Mouse (Mus musculus): ENCODE results near the gene Gpr146. TPM values are rescaled to one million over a fixed set of nuclear protein-coding genes. Genes with fewer than 3 reads are reported as not detected.
"Not testable (repeated sequence)": the region's sequence is repeated elsewhere in the genome, so short reads cannot be mapped to it uniquely, and the experiment has no call there.

Gene Gpr146
- polyA plus RNA-seq (2016; fragmentation: Nextera tagmentation; extraction: Ambion mirVana), result 1.2 and 1.4 TPM in 2 replicates

- Histone ChIP-seq H3K4me3 (replicated peaks) (no peak within 1 kb of the TSS), H3K36me3 (replicated peaks) (no peaks in the 10 kb centered on the region; the same call in 1 of the 2 replicates), H3K27ac (0 out of 2 replicates have a peak within 1 kb of the TSS, but pooled peaks have one; percentile 42), H3K4me2 (no peak within 1 kb of the TSS), H3K9me3 (no peaks in the 10 kb centered on the region), H3K4me1 (peaks cover 14% of the 10 kb centered on the region), H3K27me3 (peaks cover 7% of the 10 kb centered on the region; the same call in 1 of the 2 replicates), H3K9ac (no peak within 1 kb of the TSS)
- ATAC-seq (ENCODE audit: low FRiP score), result no peak
- WGBS, result 88% methylated on average over 18 of the region's 18 CpGs
Observed at GRCm38 (mm10) chr5:139377468-139378270, at the start of gene Gpr146. Gpr146 (plus strand) TSS chr5:139377697.

- no peaks in the 10 kb centered on the region for H3K9me3 ChIP-seq
- H3K4me3 ChIP-seq (replicated peaks), result no peak overlapping the region
- H3K36me3 ChIP-seq (replicated peaks), result peaks cover 12% of the 10 kb centered on the region
- no peak overlapping the region for H3K9ac ChIP-seq
- peaks cover 34% of the 10 kb centered on the region for H3K27me3 ChIP-seq
- ATAC-seq (ENCODE audit: low FRiP score), result no peak
- no peak overlapping the region for H3K27ac ChIP-seq
- peaks cover 1% of the 10 kb centered on the region; the same call in 1 of the 2 replicates for H3K4me1 ChIP-seq
- 70% methylated on average over 7 of the region's 7 CpGs for WGBS
- no peak overlapping the region for H3K4me2 ChIP-seq
Observed at GRCm38 (mm10) chr5:139330766-139331165, 46.7 kb upstream of the Gpr146 start.

- ATAC-seq (ENCODE audit: low FRiP score), result peak; percentile 9; the same call in 1 of the 2 replicates
- no peaks in the 10 kb centered on the region for H3K4me1 ChIP-seq
- H3K36me3 ChIP-seq (replicated peaks), result peaks cover 22% of the 10 kb centered on the region
- no peaks in the 10 kb centered on the region for H3K9me3 ChIP-seq
- no peak overlapping the region for H3K4me3 ChIP-seq (replicated peaks)
- no peak overlapping the region for H3K4me2 ChIP-seq
- no peak overlapping the region for H3K27ac ChIP-seq
- H3K9ac ChIP-seq, result no peak overlapping the region
- WGBS, result 25% methylated on average over 8 of the region's 8 CpGs
- peaks cover 25% of the 10 kb centered on the region for H3K27me3 ChIP-seq
Observed at GRCm38 (mm10) chr5:139331742-139332141, 45.8 kb upstream of the Gpr146 start.

- H3K4me1 ChIP-seq, result no peaks in the 10 kb centered on the region
- 83% methylated on average over 8 of the region's 8 CpGs for WGBS
- no peaks in the 10 kb centered on the region for H3K9me3 ChIP-seq
- H3K9ac ChIP-seq, result no peak overlapping the region
- H3K4me3 ChIP-seq (replicated peaks), result no peak overlapping the region
- ATAC-seq (ENCODE audit: low FRiP score), result no peak
- H3K27me3 ChIP-seq, result peaks cover 15% of the 10 kb centered on the region; the same call in 1 of the 2 replicates
- no peak overlapping the region for H3K4me2 ChIP-seq
- peaks cover 32% of the 10 kb centered on the region for H3K36me3 ChIP-seq (replicated peaks)
- no peak overlapping the region for H3K27ac ChIP-seq
Observed at GRCm38 (mm10) chr5:139332590-139333272, 44.8 kb upstream of the Gpr146 start.

- no peak overlapping the region for H3K9ac ChIP-seq
- H3K4me3 ChIP-seq (replicated peaks), result no peak overlapping the region
- WGBS, result 86% methylated on average over 16 of the region's 16 CpGs
- ATAC-seq (ENCODE audit: low FRiP score), result no peak
- peaks cover 39% of the 10 kb centered on the region for H3K36me3 ChIP-seq (replicated peaks)
- H3K27ac ChIP-seq, result no peak overlapping the region
- H3K9me3 ChIP-seq, result no peaks in the 10 kb centered on the region
- no peak overlapping the region for H3K4me2 ChIP-seq
- peaks cover 12% of the 10 kb centered on the region; the same call in 1 of the 2 replicates for H3K27me3 ChIP-seq
- no peaks in the 10 kb centered on the region for H3K4me1 ChIP-seq
Observed at GRCm38 (mm10) chr5:139333301-139334013, 44.0 kb upstream of the Gpr146 start.

- H3K4me3 ChIP-seq (replicated peaks); H3K4me1 ChIP-seq; ATAC-seq (ENCODE audit: low FRiP score); H3K27ac ChIP-seq; H3K9me3 ChIP-seq; H3K4me2 ChIP-seq; H3K27me3 ChIP-seq; H3K9ac ChIP-seq: not testable (repeated sequence)
- peaks cover 49% of the 10 kb centered on the region for H3K36me3 ChIP-seq (replicated peaks)
- WGBS, result 89% methylated on average over 10 of the region's 10 CpGs
Observed at GRCm38 (mm10) chr5:139334394-139334793, 43.1 kb upstream of the Gpr146 start.

- no peak overlapping the region for H3K9ac ChIP-seq
- H3K4me2 ChIP-seq, result no peak overlapping the region
- H3K27ac ChIP-seq, result no peak overlapping the region
- ATAC-seq (ENCODE audit: low FRiP score), result 0 out of 2 replicates have a peak, but pooled peaks have one; percentile 42
- no peak overlapping the region for H3K4me3 ChIP-seq (replicated peaks)
- H3K27me3 ChIP-seq, result peaks cover 4% of the 10 kb centered on the region; the same call in 1 of the 2 replicates
- peaks cover 61% of the 10 kb centered on the region for H3K36me3 ChIP-seq (replicated peaks)
- H3K4me1 ChIP-seq, result no peaks in the 10 kb centered on the region
- H3K9me3 ChIP-seq, result no peaks in the 10 kb centered on the region
- WGBS, result 88% methylated on average over 4 of the region's 4 CpGs
Observed at GRCm38 (mm10) chr5:139335634-139336033, 41.9 kb upstream of the Gpr146 start.

- Histone ChIP-seq H3K9me3 (no peaks in the 10 kb centered on the region), H3K27me3 (no peaks in the 10 kb centered on the region), H3K4me2 (no peak overlapping the region), H3K9ac (no peak overlapping the region), H3K27ac (no peak overlapping the region), H3K36me3 (replicated peaks) (peaks cover 79% of the 10 kb centered on the region), H3K4me1 (no peaks in the 10 kb centered on the region; the same call in 1 of the 2 replicates), H3K4me3 (replicated peaks) (no peak overlapping the region)
- ATAC-seq (ENCODE audit: low FRiP score), result no peak
- WGBS, result 82% methylated on average over 13 of the region's 13 CpGs
Observed at GRCm38 (mm10) chr5:139337826-139338370, 39.6 kb upstream of the Gpr146 start.

- Histone ChIP-seq H3K4me3 (replicated peaks) (no peak overlapping the region), H3K9ac (no peak overlapping the region), H3K36me3 (replicated peaks) (peaks cover 79% of the 10 kb centered on the region), H3K27ac (no peak overlapping the region), H3K4me1 (peaks cover under 1% of the 10 kb centered on the region; the same call in 1 of the 2 replicates), H3K9me3 (no peaks in the 10 kb centered on the region), H3K27me3 (no peaks in the 10 kb centered on the region), H3K4me2 (no peak overlapping the region)
- whole genome bisulfite sequencing, result 91% methylated on average over 3 of the region's 3 CpGs
- no peak for ATAC-seq (ENCODE audit: low FRiP score)
Observed at GRCm38 (mm10) chr5:139338403-139338802, 39.1 kb upstream of the Gpr146 start.

GRCm38 (mm10) chr5:139338891-139339290, 38.6 kb upstream of the Gpr146 start:
- H3K9me3 ChIP-seq, result no peaks in the 10 kb centered on the region
- WGBS, result 87% methylated on average over 11 of the region's 11 CpGs
- H3K4me1 ChIP-seq, result peaks cover 5% of the 10 kb centered on the region
- no peaks in the 10 kb centered on the region for H3K27me3 ChIP-seq
- no peak overlapping the region for H3K27ac ChIP-seq
- no peak overlapping the region for H3K4me3 ChIP-seq (replicated peaks)
- no peak for ATAC-seq (ENCODE audit: low FRiP score)
- peaks cover 79% of the 10 kb centered on the region for H3K36me3 ChIP-seq (replicated peaks)
- no peak overlapping the region for H3K9ac ChIP-seq
- no peak overlapping the region for H3K4me2 ChIP-seq

GRCm38 (mm10) chr5:139344021-139344686, 33.3 kb upstream of the Gpr146 start:
- WGBS, result 7% methylated on average over 12 of the region's 12 CpGs
- Histone ChIP-seq H3K9ac (peak overlapping the region; percentile 85), H3K27ac (peak overlapping the region; percentile 78; the same call in 1 of the 2 replicates), H3K36me3 (replicated peaks) (peaks cover 32% of the 10 kb centered on the region), H3K4me2 (peak overlapping the region; percentile 96), H3K9me3 (no peaks in the 10 kb centered on the region), H3K4me3 (replicated peaks) (peak overlapping the region; percentile 82), H3K27me3 (peaks cover 15% of the 10 kb centered on the region; the same call in 1 of the 2 replicates), H3K4me1 (peaks cover 15% of the 10 kb centered on the region)
- peak; percentile 79 for ATAC-seq (ENCODE audit: low FRiP score)
